Mouse (Mus musculus): Measurements from ENCODE around the gene Lamc3.

Gene Lamc3

GRCm38 (mm10) chr2:31987774-31988173 lies 100.7 kb downstream of the Lamc3 start:
- DNase-seq: no peak

GRCm38 (mm10) chr2:31990961-31991360 lies 103.9 kb downstream of the Lamc3 start:
- DNase-seq: no peak

GRCm38 (mm10) chr2:31994896-31995295 lies 107.8 kb downstream of the Lamc3 start:
- no peak for DNase-seq

- no peak for DNase-seq
These were observed 109.0 kb downstream of the Lamc3 start for GRCm38 (mm10) chr2:31996060-31996459.

Data from cerebellum, postnatal 36 days (tissue).